Mouse (Mus musculus): ENCODE results near the gene Sh2d5. TPM values are rescaled to one million over a fixed set of nuclear protein-coding genes. Genes with fewer than 3 reads are reported as not detected.

The Sh2d5 gene
- not detected in 2 replicates for polyA plus RNA-seq (2012; ENCODE audit: insufficient read depth, insufficient read length, missing spikeins)

GRCm38 (mm10) chr4:138250088-138250960, at the start of gene Sh2d5, which contains the start of gene Kif17:
Sh2d5 (plus strand) TSS chr4:138250403.
Kif17 (plus strand) TSS chr4:138250435.
- no peak within 1 kb of the TSS for H3K27ac ChIP-seq (replicated peaks; ENCODE audit: low read depth, low read length)
- peak within 1 kb of the TSS; percentile 53 for H3K4me3 ChIP-seq (ENCODE audit: insufficient read depth, low read depth, low read length)
- H3K4me1 ChIP-seq (ENCODE audit: control insufficient read depth, insufficient read depth, insufficient read length, low read length), result peaks cover 10% of the 10 kb centered on the region

DNA sequence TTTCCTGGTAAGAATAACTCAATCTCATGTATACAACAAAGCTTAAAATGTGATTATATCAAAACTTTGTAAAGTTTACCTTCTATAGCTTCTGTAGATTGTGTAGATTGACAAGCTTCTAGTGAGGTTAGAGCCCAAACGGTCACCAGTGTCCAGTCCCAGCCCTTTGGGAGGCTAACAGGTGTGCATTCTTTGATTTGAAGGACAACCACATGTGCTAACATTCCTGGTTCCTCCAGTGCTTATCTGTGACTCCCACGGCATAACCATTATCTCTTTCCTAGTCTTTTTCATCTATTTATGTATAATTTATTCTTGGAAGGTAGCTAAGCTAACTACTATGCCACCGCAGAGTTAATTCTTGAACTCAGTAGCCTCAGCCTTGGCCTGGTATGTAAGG, 49.4 kb upstream of the Sh2d5 start:
- Histone ChIP-seq H3K27ac (replicated peaks; ENCODE audit: low read depth, low read length) (no peak overlapping the region), H3K4me1 (ENCODE audit: control insufficient read depth, insufficient read depth, insufficient read length, low read length) (no peaks in the 10 kb centered on the region), H3K4me3 (ENCODE audit: insufficient read depth, low read depth, low read length) (no peak overlapping the region)

GRCm38 (mm10) chr4:138201696-138202095, 48.5 kb upstream of the Sh2d5 start:
- Histone ChIP-seq H3K4me3 (ENCODE audit: insufficient read depth, low read depth, low read length) (no peak overlapping the region), H3K27ac (replicated peaks; ENCODE audit: low read depth, low read length) (no peak overlapping the region), H3K4me1 (ENCODE audit: control insufficient read depth, insufficient read depth, insufficient read length, low read length) (no peaks in the 10 kb centered on the region)

- H3K4me3 ChIP-seq (ENCODE audit: insufficient read depth, low read depth, low read length), result no peak overlapping the region
- no peaks in the 10 kb centered on the region for H3K4me1 ChIP-seq (ENCODE audit: control insufficient read depth, insufficient read depth, insufficient read length, low read length)
- H3K27ac ChIP-seq (replicated peaks; ENCODE audit: low read depth, low read length), result no peak overlapping the region
These were observed 40.1 kb upstream of the Sh2d5 start for GRCm38 (mm10) chr4:138210116-138210515.

DNA sequence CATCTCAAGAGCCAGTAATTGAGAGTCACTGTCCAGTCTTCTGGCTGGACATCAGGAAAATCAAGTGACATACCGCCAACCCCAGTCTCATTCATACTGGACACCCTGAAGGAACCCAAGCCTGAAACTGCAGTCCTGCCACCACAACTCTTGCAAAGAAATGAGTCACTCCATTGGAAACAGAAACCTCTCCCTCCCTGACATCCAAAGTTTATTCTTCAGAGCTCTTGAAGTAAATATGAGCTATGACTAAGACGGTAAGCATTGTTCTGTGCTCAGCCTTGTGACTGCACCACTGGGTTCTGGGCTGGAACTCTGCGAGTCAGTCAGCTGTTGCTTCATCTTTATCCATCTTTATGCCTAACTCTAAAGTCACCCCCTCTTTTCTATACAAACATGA, 36.3 kb upstream of the Sh2d5 start:
- Histone ChIP-seq H3K4me1 (ENCODE audit: control insufficient read depth, insufficient read depth, insufficient read length, low read length) (peaks cover 7% of the 10 kb centered on the region; the same call in 1 of the 2 replicates), H3K27ac (replicated peaks; ENCODE audit: low read depth, low read length) (no peak overlapping the region), H3K4me3 (ENCODE audit: insufficient read depth, low read depth, low read length) (no peak overlapping the region)

GRCm38 (mm10) chr4:138215671-138216199, 34.5 kb upstream of the Sh2d5 start:
- H3K4me3 ChIP-seq (ENCODE audit: insufficient read depth, low read depth, low read length), result peak overlapping the region; percentile 94
- H3K4me1 ChIP-seq (ENCODE audit: control insufficient read depth, insufficient read depth, insufficient read length, low read length), result peaks cover 7% of the 10 kb centered on the region; the same call in 1 of the 2 replicates
- peak overlapping the region; percentile 39 for H3K27ac ChIP-seq (replicated peaks; ENCODE audit: low read depth, low read length)

DNA sequence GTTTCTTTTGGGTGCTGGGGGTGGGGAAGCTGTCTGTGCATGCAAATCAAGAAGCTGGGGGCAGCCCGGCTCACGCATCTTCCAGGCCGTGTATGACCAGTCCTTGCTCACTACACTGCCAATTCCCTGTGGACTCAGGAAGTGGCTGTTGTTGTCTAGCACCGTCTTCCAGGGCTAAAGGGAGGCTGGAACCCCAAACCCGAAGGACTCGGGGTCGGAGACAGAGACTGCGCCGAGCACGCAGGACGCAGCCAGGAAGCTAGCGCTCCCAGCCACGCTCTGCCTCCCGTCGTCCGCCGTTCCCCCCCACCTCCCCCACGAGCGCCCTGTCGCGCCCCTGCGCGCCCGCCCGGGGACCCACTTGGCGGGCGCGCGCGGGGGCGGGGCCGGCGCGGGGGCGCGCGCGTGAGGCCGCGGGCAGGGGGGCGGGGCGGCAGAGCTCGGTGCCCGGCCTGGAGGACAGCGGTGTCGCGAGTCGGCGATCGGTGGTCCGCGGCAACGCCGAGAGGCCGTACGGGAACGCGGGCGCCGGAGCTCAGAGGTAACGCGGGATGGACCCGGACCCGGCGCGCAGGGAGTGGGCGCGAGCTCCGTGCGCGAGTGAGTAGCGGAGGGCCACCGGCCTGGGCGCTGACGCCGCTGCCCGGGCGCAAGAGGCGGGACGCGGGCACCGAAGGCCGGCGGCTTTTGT, 33.9 kb upstream of the Sh2d5 start, which contains the start of gene Hp1bp3:
Hp1bp3 (plus strand) TSS at position 97 of the 691 bp plus-strand sequence.
- peaks cover 7% of the 10 kb centered on the region; the same call in 1 of the 2 replicates for H3K4me1 ChIP-seq (ENCODE audit: control insufficient read depth, insufficient read depth, insufficient read length, low read length)
- H3K27ac ChIP-seq (replicated peaks; ENCODE audit: low read depth, low read length), result peak within 1 kb of the TSS; percentile 83
- H3K4me3 ChIP-seq (ENCODE audit: insufficient read depth, low read depth, low read length), result peak within 1 kb of the TSS; percentile 97

- peak overlapping the region; percentile 83 for H3K27ac ChIP-seq (replicated peaks; ENCODE audit: low read depth, low read length)
- H3K4me3 ChIP-seq (ENCODE audit: insufficient read depth, low read depth, low read length), result peak overlapping the region; percentile 97
- peaks cover 7% of the 10 kb centered on the region; the same call in 1 of the 2 replicates for H3K4me1 ChIP-seq (ENCODE audit: control insufficient read depth, insufficient read depth, insufficient read length, low read length)
These were observed 33.3 kb upstream of the Sh2d5 start for GRCm38 (mm10) chr4:138216891-138217392.

DNA sequence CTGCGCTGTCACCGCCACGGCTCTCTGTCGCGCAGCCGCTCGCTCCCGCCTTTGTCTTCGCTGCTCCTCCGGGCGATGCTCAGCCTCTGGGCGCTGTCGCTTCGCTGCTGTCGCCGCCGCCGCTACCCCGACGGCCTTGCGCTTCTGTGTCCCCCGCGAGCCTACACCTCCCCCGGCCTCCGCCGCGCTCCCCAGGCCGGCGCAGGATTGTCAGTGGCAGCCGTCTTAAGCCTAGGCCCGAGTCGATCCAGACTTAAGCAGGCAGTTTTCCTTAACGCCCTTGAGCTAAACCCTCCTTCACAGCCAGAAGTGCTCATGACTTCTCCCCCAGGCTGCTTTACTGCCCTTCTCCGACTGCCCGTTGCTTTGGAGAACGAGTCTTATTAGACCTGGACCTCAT, 32.8 kb upstream of the Sh2d5 start:
- Histone ChIP-seq H3K4me1 (ENCODE audit: control insufficient read depth, insufficient read depth, insufficient read length, low read length) (peaks cover 7% of the 10 kb centered on the region; the same call in 1 of the 2 replicates), H3K27ac (replicated peaks; ENCODE audit: low read depth, low read length) (peak overlapping the region; percentile 83), H3K4me3 (ENCODE audit: insufficient read depth, low read depth, low read length) (peak overlapping the region; percentile 97)

- Histone ChIP-seq H3K4me1 (ENCODE audit: control insufficient read depth, insufficient read depth, insufficient read length, low read length) (peaks cover 7% of the 10 kb centered on the region; the same call in 1 of the 2 replicates), H3K4me3 (ENCODE audit: insufficient read depth, low read depth, low read length) (peak overlapping the region; percentile 97), H3K27ac (replicated peaks; ENCODE audit: low read depth, low read length) (no peak overlapping the region)
These were observed 32.1 kb upstream of the Sh2d5 start for GRCm38 (mm10) chr4:138217951-138218685.

GRCm38 (mm10) chr4:138219331-138219730, 30.9 kb upstream of the Sh2d5 start:
- no peak overlapping the region for H3K27ac ChIP-seq (replicated peaks; ENCODE audit: low read depth, low read length)
- H3K4me1 ChIP-seq (ENCODE audit: control insufficient read depth, insufficient read depth, insufficient read length, low read length), result peaks cover 7% of the 10 kb centered on the region; the same call in 1 of the 2 replicates

GRCm38 (mm10) chr4:138220761-138221160, 29.4 kb upstream of the Sh2d5 start:
- no peak overlapping the region for H3K27ac ChIP-seq (replicated peaks; ENCODE audit: low read depth, low read length)
- no peak overlapping the region for H3K4me3 ChIP-seq (ENCODE audit: insufficient read depth, low read depth, low read length)
- H3K4me1 ChIP-seq (ENCODE audit: control insufficient read depth, insufficient read depth, insufficient read length, low read length), result peaks cover 6% of the 10 kb centered on the region; the same call in 1 of the 2 replicates

More at GRCm38 (mm10) chr4:138219331-138219730, 30.9 kb upstream of the Sh2d5 start:
- H3K4me3 ChIP-seq (ENCODE audit: insufficient read depth, low read depth, low read length), result no peak overlapping the region

GRCm38 (mm10) chr4:138221406-138221805, 28.8 kb upstream of the Sh2d5 start:
- Histone ChIP-seq H3K27ac (replicated peaks; ENCODE audit: low read depth, low read length) (no peak overlapping the region), H3K4me3 (ENCODE audit: insufficient read depth, low read depth, low read length) (no peak overlapping the region), H3K4me1 (ENCODE audit: control insufficient read depth, insufficient read depth, insufficient read length, low read length) (peaks cover 4% of the 10 kb centered on the region; the same call in 1 of the 2 replicates)

DNA sequence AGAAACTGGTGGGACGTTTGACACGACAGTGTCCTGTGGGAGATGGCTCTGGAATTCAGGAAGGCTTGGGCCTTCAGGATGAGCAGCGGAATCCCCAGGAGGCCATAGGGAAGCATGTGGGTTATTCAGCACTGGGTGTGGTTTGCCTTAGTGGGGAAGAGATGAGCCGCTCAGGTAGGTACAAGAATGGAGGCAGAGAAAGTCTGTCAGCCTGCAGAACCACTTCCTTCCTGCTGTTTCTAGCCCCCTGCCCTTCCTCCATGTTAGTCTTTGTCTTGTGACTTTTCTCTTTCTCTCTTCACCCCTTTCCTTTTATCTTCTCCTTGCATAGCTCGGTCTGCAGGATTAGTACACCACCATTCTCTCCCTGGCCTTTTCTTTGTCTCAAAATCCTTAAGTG, 27.8 kb upstream of the Sh2d5 start:
- Histone ChIP-seq H3K4me1 (ENCODE audit: control insufficient read depth, insufficient read depth, insufficient read length, low read length) (peaks cover 4% of the 10 kb centered on the region; the same call in 1 of the 2 replicates), H3K27ac (replicated peaks; ENCODE audit: low read depth, low read length) (no peak overlapping the region), H3K4me3 (ENCODE audit: insufficient read depth, low read depth, low read length) (no peak overlapping the region)
